Mouse (Mus musculus) heart, adult 2 months (tissue): ENCODE measurements around the gene Acnat1. TPM values are rescaled to one million over a fixed set of nuclear protein-coding genes. Genes with fewer than 3 reads are reported as not detected.
A peak's percentile ranks its signal among the peaks of the same experiment; 100 is the strongest.
"Not testable (repeated sequence)": the region's sequence is repeated elsewhere in the genome, so short reads cannot be mapped to it uniquely, and the experiment has no call there.

Source experiments
- DNase-seq, 2 experiments: peaks; one replicate each; pipeline ENCODE4 v3.0.0; 2021
- H3K27ac ChIP-seq: fragments of 200-600 bp; 2 replicates; pipeline ENCODE4 v1.8.1; 2022
- H3K27me3 ChIP-seq: fragments of 200-500 bp; 2 replicates; pipeline ENCODE4 v1.6.1; 2012; ENCODE audit warnings: mild to moderate bottlenecking, low read length, inconsistent platforms, mixed read lengths; ENCODE audit not compliant: control insufficient read depth, insufficient read depth
- H3K36me3 ChIP-seq: fragments of 200-500 bp; 2 replicates; pipeline ENCODE4 v1.6.1; 2012; ENCODE audit warnings: low read length, inconsistent platforms; ENCODE audit not compliant: control insufficient read depth, insufficient read depth
- H3K4me1 ChIP-seq: fragments of 200-500 bp; 2 replicates; pipeline ENCODE4 v1.6.1; 2011; ENCODE audit warnings: low read length; ENCODE audit not compliant: control insufficient read depth, insufficient read depth
- H3K4me3 ChIP-seq: fragments of 200-600 bp; 2 replicates; pipeline ENCODE4 v1.8.1; 2022
- H3K79me2 ChIP-seq: fragments of 200-500 bp; replicated peaks from 2 replicates; pipeline ENCODE4 v1.6.1; 2012; ENCODE audit warnings: mild to moderate bottlenecking, inconsistent platforms, low read length, moderate library complexity, mixed read lengths; ENCODE audit not compliant: control insufficient read depth, insufficient read depth
- H3K9ac ChIP-seq: fragments of 200-500 bp; 2 replicates; pipeline ENCODE4 v1.6.1; 2012; ENCODE audit warnings: low read depth, mild to moderate bottlenecking, control low read depth, inconsistent platforms, low read length, mixed read lengths
- CTCF ChIP-seq: fragments of 200-600 bp; IDR thresholded peaks from 2 replicates; pipeline ENCODE4 v1.8.1; 2022; ENCODE audit warnings: antibody characterized with exemption, mild to moderate bottlenecking, moderate library complexity
- EP300 ChIP-seq: fragments of 200-500 bp; IDR thresholded peaks from 2 replicates; pipeline ENCODE4 v1.6.1; 2011; ENCODE audit warnings: low read depth, low read length, control low read depth; ENCODE audit not compliant: insufficient read depth
- POLR2A ChIP-seq: fragments of 200-500 bp; IDR thresholded peaks from 2 replicates; pipeline ENCODE4 v1.6.1; 2011; ENCODE audit warnings: mild to moderate bottlenecking, low read depth, low read length, control low read depth; ENCODE audit not compliant: insufficient read depth
- WGBS: fragments of 180-500 bp; shearing (Covaris S2); methylation state at CpG from one replicate; pipeline ENCODE4 v1.1.7; 2018; 5-methylcytosine and 5-hydroxymethylcytosine counted together
- intact Hi-C: fragments of 180-260 bp; cut with DNase I; formaldehyde crosslinking; loops from one replicate; pipeline ENCODE4 v1.15.1; 2025
- polyA plus RNA-seq: library from polyadenylated mRNA; depleted of rRNA; stranded (reverse); fragments of >200 nt; gene quantifications from 2 replicates; pipeline ENCODE4 v1.2.3, GENCODE M21; 2012
- total RNA-seq, 2 experiments: library from RNA; stranded (reverse); gene quantifications; 2 replicates each; pipeline ENCODE4 v1.2.3; 2021

The Acnat1 gene
- total and polyA plus RNA-seq, 3 experiments, result not detected

- Histone ChIP-seq H3K27ac (no peak overlapping the region), H3K9ac (no peak overlapping the region), H3K4me1 (no peaks in the 10 kb centered on the region), H3K4me3 (no peak overlapping the region), H3K36me3 (no peaks in the 10 kb centered on the region), H3K27me3 (no peaks in the 10 kb centered on the region), H3K79me2 (no peaks in the 10 kb centered on the region)
- intact Hi-C loops, result no loop called here
- DNase-seq, result no peak
- TF ChIP-seq CTCF (no peak), EP300 (no peak), POLR2A (no peak)
Observed at GRCm38 (mm10) chr4:49485442-49485841, 11.7 kb upstream of the Acnat1 start.

- H3K4me3 ChIP-seq, result no peak overlapping the region
- H3K27ac ChIP-seq, result no peak overlapping the region
- TF ChIP-seq CTCF (no peak), POLR2A (no peak), EP300 (no peak)
- no peaks in the 10 kb centered on the region for H3K4me1 ChIP-seq
- no peak for DNase-seq
- intact Hi-C loops, result no loop called here
- H3K79me2 ChIP-seq, result no peaks in the 10 kb centered on the region
- no peak overlapping the region for H3K9ac ChIP-seq
- no peaks in the 10 kb centered on the region for H3K27me3 ChIP-seq
- H3K36me3 ChIP-seq, result no peaks in the 10 kb centered on the region
- 61% methylated on average over 3 of the region's 3 CpGs for WGBS
Observed at GRCm38 (mm10) chr4:49480896-49481295, 7.2 kb upstream of the Acnat1 start.

- H3K4me1 ChIP-seq, result no peaks in the 10 kb centered on the region
- no peaks in the 10 kb centered on the region for H3K79me2 ChIP-seq
- TF ChIP-seq EP300, result no peak
- TF ChIP-seq CTCF, result no peak
- no peak for TF ChIP-seq POLR2A
- no peak overlapping the region for H3K9ac ChIP-seq
- intact Hi-C loops, result no loop called here
- no peaks in the 10 kb centered on the region for H3K36me3 ChIP-seq
- no peaks in the 10 kb centered on the region for H3K27me3 ChIP-seq
- 37% methylated on average over 21 of the region's 21 CpGs for WGBS
- DNase-seq, result no peak
- H3K4me3 ChIP-seq, result no peak overlapping the region
- H3K27ac ChIP-seq, result no peak overlapping the region
Observed at GRCm38 (mm10) chr4:49480104-49480760, 6.5 kb upstream of the Acnat1 start.

- H3K4me3 ChIP-seq, H3K27me3 ChIP-seq, H3K36me3 ChIP-seq, H3K4me1 ChIP-seq, H3K9ac ChIP-seq, intact Hi-C loops, DNase-seq, H3K79me2 ChIP-seq, H3K27ac ChIP-seq: not testable (repeated sequence)
- WGBS, result 51% methylated on average over 2 of the region's 2 CpGs
Observed at GRCm38 (mm10) chr4:49479035-49479434, 5.3 kb upstream of the Acnat1 start.

- DNase-seq, result peak in 1 of 2 experiments; percentile 6
Observed at GRCm38 (mm10) chr4:49478118-49478877, 4.6 kb upstream of the Acnat1 start.

GRCm38 (mm10) chr4:49474583-49474982 lies 871 bp upstream of the Acnat1 start:
- no peaks in the 10 kb centered on the region for H3K27me3 ChIP-seq
- intact Hi-C loops, result no loop called here
- H3K27ac ChIP-seq, result no peak overlapping the region
- H3K9ac ChIP-seq, result no peak overlapping the region
- no peaks in the 10 kb centered on the region for H3K36me3 ChIP-seq
- no peak overlapping the region for H3K4me3 ChIP-seq
- H3K79me2 ChIP-seq, result no peaks in the 10 kb centered on the region
- no peaks in the 10 kb centered on the region for H3K4me1 ChIP-seq
- no peak for DNase-seq
- no peak for TF ChIP-seq CTCF
- no peak for TF ChIP-seq EP300
- TF ChIP-seq POLR2A, result no peak

More at GRCm38 (mm10) chr4:49478118-49478877, 4.6 kb upstream of the Acnat1 start:
- 19% methylated on average over 19 of the region's 19 CpGs for WGBS
- no peaks in the 10 kb centered on the region for H3K36me3 ChIP-seq
- H3K79me2 ChIP-seq, result no peaks in the 10 kb centered on the region
- no peak for TF ChIP-seq EP300
- TF ChIP-seq CTCF, result no peak
- TF ChIP-seq POLR2A, result no peak
- no peak overlapping the region for H3K4me3 ChIP-seq
- H3K9ac ChIP-seq, result no peak overlapping the region
- H3K27ac ChIP-seq, result no peak overlapping the region
- no peaks in the 10 kb centered on the region for H3K27me3 ChIP-seq
- intact Hi-C loops, result no loop called here
- H3K4me1 ChIP-seq, result no peaks in the 10 kb centered on the region
